Mouse (Mus musculus): ENCODE measurements around the gene Rnf183. TPM values are rescaled to one million over a fixed set of nuclear protein-coding genes. Genes with fewer than 3 reads are reported as not detected.
"Not testable (repeated sequence)": the region's sequence is repeated elsewhere in the genome, so short reads cannot be mapped to it uniquely, and the experiment has no call there.

The Rnf183 gene
- not detected in 2 replicates for polyA plus RNA-seq (2014; fragmentation: Nextera tagmentation; extraction: Ambion mirVana)

GRCm38 (mm10) chr4:62435081-62435480 is at the start of gene Rnf183:
Gene Rnf183 (minus strand): TSS chr4:62435252.
- Histone ChIP-seq H3K27ac (ENCODE audit: low read depth, low read length) (no peak within 1 kb of the TSS), H3K4me1 (ENCODE audit: control insufficient read depth, insufficient read depth, low read length) (no peaks in the 10 kb centered on the region), H3K36me3 (ENCODE audit: control insufficient read depth, insufficient read depth, low read length) (no peaks in the 10 kb centered on the region), H3K9ac (ENCODE audit: low read length) (no peak within 1 kb of the TSS), H3K4me2 (ENCODE audit: low read length) (no peak within 1 kb of the TSS), H3K27me3 (replicated peaks; ENCODE audit: control insufficient read depth, insufficient read depth, low read length) (no peaks in the 10 kb centered on the region), H3K4me3 (ENCODE audit: low read depth, low read length) (no peak within 1 kb of the TSS), H3K9me3 (replicated peaks; ENCODE audit: control insufficient read depth, low read length) (no peaks in the 10 kb centered on the region)
- WGBS: 82% methylated on average over 6 of the region's 6 CpGs
- DNase-seq (ENCODE audit: low spot score) (no peak), ATAC-seq (no peak)

- H3K4me1 ChIP-seq (ENCODE audit: control insufficient read depth, insufficient read depth, low read length): no peaks in the 10 kb centered on the region
- WGBS: 49% methylated on average over 10 of the region's 10 CpGs
- 0 out of 2 replicates have a peak, but pooled peaks have one; percentile 20 for ATAC-seq
These were observed 45.9 kb upstream of the Rnf183 start for GRCm38 (mm10) chr4:62480709-62481605.

GRCm38 (mm10) chr4:62479937-62480708 is 45.1 kb upstream of the Rnf183 start, which contains the start of gene Bspry:
Gene Bspry (plus strand): TSS chr4:62480053.
- peak within 1 kb of the TSS; percentile 63 for H3K4me2 ChIP-seq (ENCODE audit: low read length)
- DNase-seq (ENCODE audit: low spot score) (no peak), ATAC-seq (peak; percentile 73)
- no peaks in the 10 kb centered on the region for H3K36me3 ChIP-seq (ENCODE audit: control insufficient read depth, insufficient read depth, low read length)
- no peaks in the 10 kb centered on the region for H3K9me3 ChIP-seq (replicated peaks; ENCODE audit: control insufficient read depth, low read length)
- H3K27ac ChIP-seq (ENCODE audit: low read depth, low read length): no peak within 1 kb of the TSS
- peaks cover 19% of the 10 kb centered on the region; the same call in 1 of the 2 replicates for H3K27me3 ChIP-seq (replicated peaks; ENCODE audit: control insufficient read depth, insufficient read depth, low read length)
- WGBS: 1% methylated on average over 70 of the region's 71 CpGs
- no peaks in the 10 kb centered on the region for H3K4me1 ChIP-seq (ENCODE audit: control insufficient read depth, insufficient read depth, low read length)
- H3K9ac ChIP-seq (ENCODE audit: low read length): no peak within 1 kb of the TSS
- H3K4me3 ChIP-seq (ENCODE audit: low read depth, low read length): peak within 1 kb of the TSS; percentile 33

More at GRCm38 (mm10) chr4:62480709-62481605, 45.9 kb upstream of the Rnf183 start:
- no peak overlapping the region for H3K4me3 ChIP-seq (ENCODE audit: low read depth, low read length)
- H3K4me2 ChIP-seq (ENCODE audit: low read length): no peak overlapping the region
- H3K9me3 ChIP-seq (replicated peaks; ENCODE audit: control insufficient read depth, low read length): no peaks in the 10 kb centered on the region
- no peaks in the 10 kb centered on the region for H3K36me3 ChIP-seq (ENCODE audit: control insufficient read depth, insufficient read depth, low read length)
- H3K27me3 ChIP-seq (replicated peaks; ENCODE audit: control insufficient read depth, insufficient read depth, low read length): peaks cover 19% of the 10 kb centered on the region; the same call in 1 of the 2 replicates
- no peak for DNase-seq (ENCODE audit: low spot score)
- H3K9ac ChIP-seq (ENCODE audit: low read length): no peak overlapping the region
- H3K27ac ChIP-seq (ENCODE audit: low read depth, low read length): no peak overlapping the region

DNA sequence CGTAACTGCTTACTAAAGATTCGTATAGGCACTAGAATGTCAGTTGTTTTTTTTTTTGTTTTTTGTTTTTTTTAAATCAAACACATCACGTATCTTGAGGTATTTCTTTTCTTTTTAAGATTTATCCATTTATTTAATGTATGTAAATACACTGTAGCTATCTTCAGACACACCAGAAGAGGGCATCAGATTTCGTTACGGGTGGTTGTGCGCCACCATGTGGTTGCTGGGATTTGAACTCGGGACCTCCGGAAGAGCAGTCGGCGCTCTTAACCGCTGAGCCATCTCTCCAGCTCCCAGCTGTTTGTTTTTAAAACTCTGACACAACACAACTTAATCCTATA is 44.5 kb upstream of the Rnf183 start:
- not testable (repeated sequence) for H3K36me3 ChIP-seq (ENCODE audit: control insufficient read depth, insufficient read depth, low read length); DNase-seq (ENCODE audit: low spot score); H3K9ac ChIP-seq (ENCODE audit: low read length); H3K4me1 ChIP-seq (ENCODE audit: control insufficient read depth, insufficient read depth, low read length); H3K27ac ChIP-seq (ENCODE audit: low read depth, low read length); H3K9me3 ChIP-seq (replicated peaks; ENCODE audit: control insufficient read depth, low read length); ATAC-seq
- WGBS: 12% methylated on average over 11 of the region's 11 CpGs
- Histone ChIP-seq H3K4me2 (ENCODE audit: low read length) (peak overlapping the region; percentile 63), H3K27me3 (replicated peaks; ENCODE audit: control insufficient read depth, insufficient read depth, low read length) (peaks cover 19% of the 10 kb centered on the region; the same call in 1 of the 2 replicates), H3K4me3 (ENCODE audit: low read depth, low read length) (peak overlapping the region; percentile 33)

GRCm38 (mm10) chr4:62477542-62478244 is 42.6 kb upstream of the Rnf183 start:
- DNase-seq (ENCODE audit: low spot score): no peak
- Histone ChIP-seq H3K9ac (ENCODE audit: low read length) (no peak overlapping the region), H3K27ac (ENCODE audit: low read depth, low read length) (no peak overlapping the region), H3K4me2 (ENCODE audit: low read length) (no peak overlapping the region), H3K9me3 (replicated peaks; ENCODE audit: control insufficient read depth, low read length) (no peaks in the 10 kb centered on the region), H3K27me3 (replicated peaks; ENCODE audit: control insufficient read depth, insufficient read depth, low read length) (peaks cover 17% of the 10 kb centered on the region; the same call in 1 of the 2 replicates), H3K36me3 (ENCODE audit: control insufficient read depth, insufficient read depth, low read length) (no peaks in the 10 kb centered on the region), H3K4me3 (ENCODE audit: low read depth, low read length) (no peak overlapping the region), H3K4me1 (ENCODE audit: control insufficient read depth, insufficient read depth, low read length) (no peaks in the 10 kb centered on the region)
- WGBS: 89% methylated on average over 6 of the region's 6 CpGs
- no peak for ATAC-seq

DNA sequence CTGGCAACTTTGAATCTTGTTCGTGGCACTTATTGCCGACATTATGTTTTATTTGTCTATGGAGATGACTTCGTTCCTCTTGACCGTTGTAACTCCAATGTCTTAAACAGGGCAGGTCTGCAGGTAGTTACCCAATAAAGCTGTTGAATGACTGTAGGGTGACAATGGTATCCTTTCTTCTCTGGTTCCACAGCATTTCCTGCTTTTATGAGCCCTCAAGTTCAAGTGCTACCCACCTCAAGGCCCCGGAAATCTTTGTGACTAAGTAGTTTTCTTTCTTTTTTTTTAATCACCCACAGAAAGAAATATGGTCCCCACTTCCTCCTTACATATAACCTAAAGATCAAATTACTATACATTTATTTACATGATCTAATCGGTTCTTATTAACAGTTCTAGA is 40.7 kb upstream of the Rnf183 start:
- WGBS: 93% methylated on average over 6 of the region's 6 CpGs
- no peaks in the 10 kb centered on the region for H3K9me3 ChIP-seq (replicated peaks; ENCODE audit: control insufficient read depth, low read length)
- H3K4me2 ChIP-seq (ENCODE audit: low read length): no peak overlapping the region
- no peak overlapping the region for H3K9ac ChIP-seq (ENCODE audit: low read length)
- no peaks in the 10 kb centered on the region for H3K36me3 ChIP-seq (ENCODE audit: control insufficient read depth, insufficient read depth, low read length)
- no peak for ATAC-seq
- H3K4me1 ChIP-seq (ENCODE audit: control insufficient read depth, insufficient read depth, low read length): no peaks in the 10 kb centered on the region
- H3K27me3 ChIP-seq (replicated peaks; ENCODE audit: control insufficient read depth, insufficient read depth, low read length): peaks cover 15% of the 10 kb centered on the region; the same call in 1 of the 2 replicates
- no peak for DNase-seq (ENCODE audit: low spot score)
- H3K27ac ChIP-seq (ENCODE audit: low read depth, low read length): no peak overlapping the region
- no peak overlapping the region for H3K4me3 ChIP-seq (ENCODE audit: low read depth, low read length)

DNA sequence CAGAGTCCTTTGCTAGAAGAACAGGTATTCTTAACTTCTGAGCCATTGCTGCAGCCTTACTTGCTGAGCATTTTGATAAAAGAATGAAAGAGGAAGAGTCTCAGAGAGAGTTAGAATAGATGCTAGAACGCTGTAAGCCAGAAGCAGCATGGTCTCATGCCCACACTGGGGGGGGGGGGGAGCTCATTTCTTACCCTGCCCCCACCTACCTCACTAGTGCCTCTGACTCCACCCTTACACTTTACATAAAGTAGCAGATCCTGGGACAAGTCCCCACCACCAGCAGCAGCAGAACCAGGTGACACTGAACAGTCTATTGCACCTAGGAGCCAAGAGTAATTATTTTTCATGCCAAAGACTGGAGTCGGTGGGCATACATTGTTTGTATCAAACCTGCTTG is 40.1 kb upstream of the Rnf183 start:
- no peak for DNase-seq (ENCODE audit: low spot score)
- H3K36me3 ChIP-seq (ENCODE audit: control insufficient read depth, insufficient read depth, low read length): no peaks in the 10 kb centered on the region
- ATAC-seq: no peak
- H3K4me3 ChIP-seq (ENCODE audit: low read depth, low read length): no peak overlapping the region
- no peaks in the 10 kb centered on the region for H3K9me3 ChIP-seq (replicated peaks; ENCODE audit: control insufficient read depth, low read length)
- WGBS: 67% methylated on average over 2 of the region's 2 CpGs
- peaks cover 13% of the 10 kb centered on the region; the same call in 1 of the 2 replicates for H3K27me3 ChIP-seq (replicated peaks; ENCODE audit: control insufficient read depth, insufficient read depth, low read length)
- no peak overlapping the region for H3K9ac ChIP-seq (ENCODE audit: low read length)
- 0 out of 2 replicates have a peak, but pooled peaks cover 2% of the 10 kb centered on the region for H3K4me1 ChIP-seq (ENCODE audit: control insufficient read depth, insufficient read depth, low read length)
- H3K4me2 ChIP-seq (ENCODE audit: low read length): no peak overlapping the region
- H3K27ac ChIP-seq (ENCODE audit: low read depth, low read length): no peak overlapping the region

DNA sequence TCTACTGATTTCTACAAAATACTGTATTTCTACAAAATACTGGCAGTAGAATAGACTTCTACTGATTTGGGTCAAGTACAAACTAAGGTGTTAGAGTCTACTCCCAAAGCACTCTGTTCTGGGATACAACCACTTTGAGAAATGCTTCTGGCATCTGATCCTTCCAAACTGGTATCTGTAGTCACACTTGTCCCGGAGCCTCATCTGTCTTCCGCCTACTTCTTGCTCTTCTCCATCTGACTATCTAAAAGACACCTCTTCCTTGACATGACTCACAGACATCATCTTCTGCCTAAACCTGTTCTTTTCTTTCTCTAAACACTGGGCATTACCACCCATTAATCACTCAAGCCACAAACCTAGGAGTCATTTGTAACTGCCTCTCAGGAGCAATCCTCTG is 37.0 kb upstream of the Rnf183 start:
- Histone ChIP-seq H3K4me3 (ENCODE audit: low read depth, low read length) (no peak overlapping the region), H3K4me1 (ENCODE audit: control insufficient read depth, insufficient read depth, low read length) (0 out of 2 replicates have a peak, but pooled peaks cover 2% of the 10 kb centered on the region), H3K27ac (ENCODE audit: low read depth, low read length) (no peak overlapping the region), H3K9me3 (replicated peaks; ENCODE audit: control insufficient read depth, low read length) (no peaks in the 10 kb centered on the region), H3K27me3 (replicated peaks; ENCODE audit: control insufficient read depth, insufficient read depth, low read length) (no peaks in the 10 kb centered on the region), H3K4me2 (ENCODE audit: low read length) (no peak overlapping the region), H3K9ac (ENCODE audit: low read length) (no peak overlapping the region), H3K36me3 (ENCODE audit: control insufficient read depth, insufficient read depth, low read length) (no peaks in the 10 kb centered on the region)
- 98% methylated on average over 2 of the region's 2 CpGs for WGBS
- ATAC-seq: no peak
- no peak for DNase-seq (ENCODE audit: low spot score)

Data from forebrain, embryonic 14.5 days (tissue).